Mouse (Mus musculus): Measurements from ENCODE around the gene Nbas.

Gene Nbas

GRCm38 (mm10) chr12:13268826-13269449 is at the start of gene Nbas:
Nbas (plus strand) TSS chr12:13269133.
- peak; percentile 76 for DNase-seq (ENCODE audit: low spot score)

DNA sequence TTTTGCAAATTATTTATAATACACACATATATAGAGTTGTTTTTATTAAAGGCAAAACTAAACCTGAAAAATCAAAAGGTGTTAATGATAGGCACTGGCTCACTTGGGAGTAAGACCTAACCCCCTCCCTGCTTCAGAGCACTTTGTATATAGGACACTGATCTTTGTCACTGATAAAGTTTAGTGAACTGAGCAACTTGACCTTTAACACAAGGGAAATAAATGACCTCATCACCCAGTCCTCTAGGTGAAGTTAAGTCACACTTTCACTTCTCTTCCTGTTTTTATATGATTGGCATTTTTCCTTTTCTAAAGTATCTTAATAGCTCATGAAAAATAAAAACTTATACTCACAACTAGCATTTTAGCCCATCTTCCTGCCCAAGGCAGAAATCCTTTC is 26.5 kb upstream of the Nbas start:
- DNase-seq (ENCODE audit: low spot score), result no peak

GRCm38 (mm10) chr12:13248691-13249572 is 20.0 kb upstream of the Nbas start, which contains the start of gene Ddx1:
Ddx1 (minus strand) TSS chr12:13249213.
- peak; percentile 61 for DNase-seq (ENCODE audit: low spot score)

DNA sequence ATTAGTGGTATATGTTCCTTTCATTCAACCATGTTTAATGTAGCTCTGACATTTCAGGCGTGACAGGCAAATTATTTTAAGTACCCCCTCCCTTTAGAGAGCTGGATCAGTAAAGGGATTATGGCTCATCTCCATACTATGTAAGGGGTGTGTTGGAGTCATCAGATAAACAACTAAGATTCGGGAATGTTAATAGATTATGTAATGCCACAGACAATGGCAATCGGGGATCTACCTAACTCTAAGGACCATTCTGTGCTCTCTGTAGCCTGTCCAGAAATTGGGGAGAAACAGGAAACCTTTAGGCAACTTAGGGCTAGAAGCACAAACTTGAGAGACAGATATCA is 19.4 kb upstream of the Nbas start:
- DNase-seq (ENCODE audit: low spot score), result no peak

DNA sequence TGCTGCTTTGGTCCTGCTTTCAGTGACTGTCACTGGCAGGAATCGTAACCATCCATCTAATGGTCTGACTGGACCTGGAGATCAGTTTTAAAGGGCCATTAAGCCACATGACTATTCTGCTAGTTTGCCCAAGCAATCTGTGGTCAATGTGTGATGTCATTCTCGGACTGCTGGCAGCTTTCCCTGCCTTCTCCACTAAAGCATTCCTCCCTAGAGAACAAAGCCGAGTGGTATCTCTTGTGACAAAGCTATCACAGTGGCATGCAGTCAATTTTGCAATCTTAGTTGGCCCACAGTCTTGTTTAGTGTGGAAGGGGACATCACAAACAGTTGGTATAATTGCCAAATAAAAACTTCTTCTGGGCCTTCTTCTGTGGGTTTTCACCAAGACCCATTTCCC is 13.9 kb upstream of the Nbas start:
- no peak for DNase-seq (ENCODE audit: low spot score)

GRCm38 (mm10) chr12:13255701-13256100 is 13.2 kb upstream of the Nbas start:
- no peak for DNase-seq (ENCODE audit: low spot score)

- no peak for DNase-seq (ENCODE audit: low spot score)
Measured at GRCm38 (mm10) chr12:13268412-13268811, 521 bp upstream of the Nbas start.

GRCm38 (mm10) chr12:13269570-13270390 is 847 bp downstream of the Nbas start:
- DNase-seq (ENCODE audit: low spot score), result no peak

DNA sequence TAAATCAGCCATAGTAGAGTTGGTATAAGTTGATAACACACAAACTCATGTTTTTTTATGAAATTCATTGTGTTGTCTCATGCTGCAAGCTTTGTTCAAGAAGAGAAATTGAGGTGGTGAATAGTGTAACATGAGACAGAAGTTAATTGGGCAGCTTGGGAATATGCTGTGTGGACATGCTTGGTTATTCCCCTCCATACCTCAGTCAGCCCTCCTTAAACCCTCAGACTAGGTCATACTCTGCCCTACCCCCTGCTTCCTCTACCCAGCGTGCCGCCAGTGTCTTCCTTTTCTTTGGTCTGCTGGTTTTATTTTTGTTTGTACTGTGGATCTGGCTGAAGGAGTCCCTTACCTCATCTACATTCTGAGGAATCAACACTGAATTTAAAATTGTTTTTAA is 22.5 kb downstream of the Nbas start:
- DNase-seq (ENCODE audit: low spot score), result no peak

- no peak for DNase-seq (ENCODE audit: low spot score)
Measured at GRCm38 (mm10) chr12:13293421-13293881, 24.5 kb downstream of the Nbas start.

DNA sequence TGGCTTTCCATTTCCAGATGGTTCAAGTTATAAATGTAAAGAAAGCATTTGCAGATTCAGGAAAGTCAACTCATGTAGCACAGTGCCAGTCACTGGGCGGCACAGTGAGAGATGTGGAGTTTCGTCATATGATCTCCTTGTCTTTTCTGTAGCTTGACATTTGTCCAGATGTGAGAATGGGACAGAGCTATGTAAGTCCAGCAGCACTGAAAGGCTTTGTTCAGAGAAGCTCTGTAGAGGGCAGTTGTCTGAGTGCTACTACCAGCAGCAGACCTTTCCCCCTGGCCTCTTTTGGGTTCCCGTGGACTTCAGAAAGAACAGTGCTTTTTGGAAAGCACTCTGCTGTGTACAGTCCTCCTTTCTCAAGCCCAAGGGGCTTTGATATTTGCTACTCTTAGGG is 34.1 kb downstream of the Nbas start:
- DNase-seq (ENCODE audit: low spot score), result no peak

GRCm38 (mm10) chr12:13313966-13314365 is 45.0 kb downstream of the Nbas start:
- DNase-seq (ENCODE audit: low spot score), result no peak

GRCm38 (mm10) chr12:13314384-13314783 is 45.5 kb downstream of the Nbas start:
- no peak for DNase-seq (ENCODE audit: low spot score)

GRCm38 (mm10) chr12:13315081-13315480 is 46.1 kb downstream of the Nbas start:
- no peak for DNase-seq (ENCODE audit: low spot score)

- DNase-seq (ENCODE audit: low spot score), result no peak
Measured at GRCm38 (mm10) chr12:13342535-13342934, 73.6 kb downstream of the Nbas start.

GRCm38 (mm10) chr12:13356201-13356600 is 87.3 kb downstream of the Nbas start:
- DNase-seq (ENCODE audit: low spot score), result no peak

GRCm38 (mm10) chr12:13356769-13357168 is 87.8 kb downstream of the Nbas start:
- no peak for DNase-seq (ENCODE audit: low spot score)

DNA sequence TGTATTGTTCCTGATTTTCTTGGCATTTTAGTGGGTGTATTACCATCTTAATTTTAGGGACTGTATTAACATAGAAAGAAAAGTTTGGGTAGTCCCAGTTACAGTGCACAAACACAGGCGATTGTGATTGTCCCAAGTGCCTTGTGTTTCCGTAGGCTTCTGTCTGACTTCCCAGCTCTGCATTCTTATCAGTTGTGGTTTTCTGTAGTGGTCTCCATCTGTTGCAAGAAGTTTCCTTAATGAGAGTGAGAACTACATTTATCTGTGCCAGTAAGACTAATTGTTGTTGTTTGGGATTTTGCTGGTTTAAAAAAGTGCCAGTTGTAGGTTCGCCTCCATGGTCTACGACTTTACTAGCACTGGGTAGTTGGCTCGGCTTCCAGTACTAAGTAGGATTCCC is 88.3 kb downstream of the Nbas start:
- no peak for DNase-seq (ENCODE audit: low spot score)

DNA sequence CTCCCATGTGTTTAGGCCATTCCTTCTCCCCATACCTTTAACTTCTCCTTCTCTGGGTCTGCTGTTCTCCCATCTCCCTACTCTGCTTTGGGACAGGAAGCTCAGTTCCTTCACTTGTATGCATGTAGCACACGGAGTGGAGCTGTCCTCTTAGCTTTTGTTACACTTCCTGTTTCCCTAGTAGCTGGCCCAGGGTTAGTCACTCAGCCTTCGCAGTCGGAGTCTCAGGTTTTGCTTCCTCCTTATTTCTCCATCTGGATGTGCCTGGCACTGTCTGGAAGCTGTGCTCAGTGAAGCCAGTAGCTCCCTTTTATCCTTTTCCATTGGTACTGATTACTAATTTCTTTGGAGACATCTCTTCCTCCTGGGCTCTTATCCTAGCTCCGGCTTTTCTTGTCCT is 89.9 kb downstream of the Nbas start:
- DNase-seq (ENCODE audit: low spot score), result no peak

GRCm38 (mm10) chr12:13360183-13360811 is 91.4 kb downstream of the Nbas start:
- DNase-seq (ENCODE audit: low spot score), result no peak

- DNase-seq (ENCODE audit: low spot score), result no peak
Measured at GRCm38 (mm10) chr12:13381580-13381979, 112.6 kb downstream of the Nbas start.

DNA sequence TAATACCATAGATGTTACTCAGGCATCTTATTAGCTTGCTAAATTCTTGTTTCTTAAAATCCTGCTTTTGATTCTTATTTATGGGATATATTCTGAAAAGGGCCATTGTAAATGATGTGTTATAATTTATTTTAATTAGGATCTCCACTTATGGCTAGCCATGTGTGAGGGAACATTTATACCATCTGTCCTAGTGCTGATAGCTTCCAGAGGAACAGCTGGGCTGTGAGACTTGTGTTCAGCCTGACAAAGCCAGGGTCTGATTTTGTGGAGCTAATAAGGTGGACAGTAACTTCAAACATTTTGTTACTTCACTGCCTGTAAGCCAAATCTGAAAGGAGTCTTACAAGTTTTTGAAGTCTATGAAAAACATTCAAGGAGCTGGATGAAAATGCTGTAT is 113.1 kb downstream of the Nbas start:
- DNase-seq (ENCODE audit: low spot score), result no peak
